Mouse (Mus musculus) activated CD4-positive, CD25-positive, alpha-beta regulatory T cell, adult 4 months (primary cell): Measurements from ENCODE around the gene Nalcn. TPM values are rescaled to one million over a fixed set of nuclear protein-coding genes. Genes with fewer than 3 reads are reported as not detected.
"Not testable (repeated sequence)": the region's sequence is repeated elsewhere in the genome, so short reads cannot be mapped to it uniquely, and the experiment has no call there.

Experiments used
- ATAC-seq: one replicate; pipeline ENCODE4 v1.8.0; 2017
- polyA plus RNA-seq, 2 experiments: library from polyadenylated mRNA; unstranded; fragments of 100-300 nt; shearing (Covaris generic); gene quantifications; one replicate each; pipeline ENCODE4 v1.2.1; 2017

Gene Nalcn
- polyA plus RNA-seq = not detected

DNA sequence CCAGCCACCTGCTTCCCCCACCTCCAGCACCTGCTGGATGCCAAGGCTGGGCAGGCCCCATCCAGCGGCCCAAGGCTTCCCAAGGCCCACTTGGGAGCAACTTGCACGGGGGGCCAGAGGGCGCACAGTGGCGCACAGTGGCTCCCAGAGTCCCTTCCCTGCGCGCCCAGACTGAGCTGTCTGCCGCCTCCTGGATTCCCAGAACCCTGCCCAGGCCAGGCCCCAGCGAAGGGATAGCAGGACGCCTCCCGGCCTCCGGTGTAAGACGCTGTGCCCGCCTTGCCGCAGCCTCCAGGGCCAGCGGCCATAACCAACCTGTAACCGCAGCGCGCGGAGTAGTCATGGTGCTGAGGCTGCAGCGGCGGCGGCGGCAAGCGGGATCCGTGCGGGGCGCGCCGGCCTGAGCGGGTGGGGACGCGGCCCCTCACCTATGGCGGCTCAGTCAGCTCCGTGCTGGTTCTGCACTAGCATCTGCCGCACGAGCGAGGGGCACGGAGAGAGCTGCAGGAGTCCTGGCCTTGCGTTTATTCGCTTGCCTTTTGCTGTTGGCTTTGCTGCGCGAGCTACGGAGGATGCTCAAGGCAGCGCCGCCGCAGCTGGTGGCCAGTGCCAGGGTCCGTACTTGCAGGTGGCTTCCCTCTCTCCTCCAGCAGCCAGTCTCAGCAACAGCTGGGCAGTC lies at the start of gene Nalcn:
Nalcn (minus strand) TSS at position 644 of the 679 bp plus-strand sequence.
- no peak for ATAC-seq

DNA sequence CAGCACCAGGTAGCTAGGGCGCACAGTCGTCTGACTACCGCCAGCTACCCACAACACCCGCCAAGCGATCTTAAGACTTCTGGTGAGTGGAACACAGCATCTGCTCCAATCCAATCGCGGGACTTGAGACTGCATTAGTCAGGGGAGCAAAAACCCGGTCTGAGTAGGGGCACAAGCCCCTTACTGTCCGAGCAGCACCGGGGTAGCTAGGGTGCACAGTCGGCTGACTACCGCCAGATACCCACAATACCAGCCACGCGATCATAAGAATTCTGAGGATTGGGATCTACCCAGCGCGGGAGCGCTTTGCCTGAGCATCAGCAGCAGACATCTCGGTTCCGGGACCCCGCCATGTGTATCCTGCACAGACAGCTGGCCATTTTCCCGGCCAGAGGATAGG lies 44.1 kb upstream of the Nalcn start:
- ATAC-seq = not testable (repeated sequence)

DNA sequence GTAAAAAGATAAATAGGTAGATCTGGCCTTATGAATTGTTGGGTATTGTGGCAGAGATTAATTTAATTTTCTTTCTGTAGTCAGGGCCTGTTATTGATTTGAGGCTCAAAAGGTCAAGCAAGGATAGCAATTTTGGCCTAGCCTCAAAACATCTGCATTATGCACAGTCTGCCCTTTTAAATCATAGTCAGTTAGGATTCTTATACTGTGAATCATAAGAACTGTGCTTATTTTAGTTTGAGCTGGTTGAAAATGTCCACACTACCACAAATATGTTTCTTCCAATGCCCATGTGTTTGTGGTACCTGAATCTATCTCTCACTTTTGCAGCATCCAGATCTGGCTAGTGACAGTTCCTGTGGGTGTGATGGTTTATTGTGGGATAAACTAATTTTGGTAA lies 37.5 kb upstream of the Nalcn start:
- no peak for ATAC-seq

DNA sequence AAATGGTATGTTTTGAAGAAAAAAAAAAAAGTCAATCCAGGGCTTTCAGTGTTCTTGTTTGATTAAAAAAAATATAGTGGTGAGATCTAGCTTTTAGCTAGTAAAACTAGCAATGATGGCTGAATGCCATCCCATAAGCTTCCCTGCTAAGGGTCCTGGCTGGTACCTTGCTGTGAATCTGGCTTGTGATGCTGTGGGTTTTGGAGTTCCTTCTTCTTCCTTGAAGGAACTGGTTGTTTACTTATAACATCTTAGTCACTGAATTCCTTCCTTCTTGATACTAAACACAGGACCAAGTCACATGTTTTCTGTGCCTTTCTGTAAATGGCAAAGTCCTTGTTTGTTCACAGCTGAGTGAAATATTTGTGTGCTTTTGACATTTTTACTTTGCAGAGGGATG lies 36.3 kb upstream of the Nalcn start:
- no peak for ATAC-seq

DNA sequence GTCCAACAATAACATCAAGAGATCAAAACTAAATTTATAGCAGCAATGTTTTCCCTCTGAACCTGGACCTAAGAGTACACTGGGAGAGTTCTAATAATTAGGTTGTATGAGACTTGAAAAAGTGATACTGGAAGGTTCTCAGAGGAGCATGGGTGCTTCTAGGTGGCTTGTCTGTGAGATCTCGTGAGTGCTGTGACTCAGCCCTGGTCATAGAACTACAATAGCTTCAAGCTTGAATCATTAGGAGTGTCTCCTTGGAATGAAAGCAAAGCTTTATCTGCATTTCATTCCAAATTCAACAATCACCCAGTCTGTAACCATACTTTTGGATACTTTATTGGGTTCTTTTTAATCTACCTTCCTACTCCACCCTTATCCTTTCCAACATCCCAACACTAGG lies 35.4 kb upstream of the Nalcn start:
- ATAC-seq = no peak

DNA sequence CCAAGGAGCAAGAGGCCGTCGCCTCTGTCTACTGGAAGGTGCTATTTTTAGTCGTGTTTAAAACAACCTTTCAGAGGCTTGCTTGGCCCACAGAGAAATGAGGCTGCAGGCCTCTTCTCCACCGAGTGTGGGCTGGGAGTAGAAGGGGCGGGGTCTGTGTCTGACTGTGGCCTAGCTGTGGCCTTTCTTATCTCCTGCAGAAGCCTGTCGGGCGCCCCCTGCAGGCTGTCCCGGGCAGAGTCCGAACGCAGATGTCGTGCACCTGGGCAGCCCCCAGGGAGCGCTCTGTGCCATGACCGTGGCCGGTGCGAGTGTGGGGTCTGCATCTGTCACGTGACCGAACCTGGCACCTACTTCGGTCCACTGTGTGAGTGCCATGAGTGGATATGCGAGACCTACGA lies 34.1 kb upstream of the Nalcn start:
- ATAC-seq = no peak

DNA sequence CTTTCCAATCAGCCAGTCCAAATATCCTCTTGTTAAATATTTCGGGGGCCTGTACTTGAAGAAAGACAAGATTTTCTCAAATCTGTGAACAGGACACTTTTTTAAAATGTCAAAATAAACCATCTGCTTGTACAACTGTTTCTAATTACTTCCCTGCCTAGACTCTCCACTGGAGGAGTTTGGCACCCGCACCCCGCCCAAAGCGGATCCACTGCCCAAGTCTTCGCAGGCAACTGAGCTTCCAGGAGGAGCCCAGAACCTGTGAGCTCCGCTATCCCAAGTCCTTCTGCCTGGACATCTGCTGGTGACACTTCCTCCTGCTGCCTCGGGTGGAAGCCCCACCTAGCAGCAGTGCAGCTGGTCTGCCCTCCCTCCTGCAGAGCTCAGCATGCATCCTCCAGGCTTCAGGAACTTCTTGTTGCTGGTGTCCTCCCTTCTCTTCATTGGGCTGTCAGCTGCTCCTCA lies 33.0 kb upstream of the Nalcn start, which contains the start of gene Itgbl1:
Itgbl1 (plus strand) TSS at position 51 of the 465 bp plus-strand sequence.
- ATAC-seq = no peak

DNA sequence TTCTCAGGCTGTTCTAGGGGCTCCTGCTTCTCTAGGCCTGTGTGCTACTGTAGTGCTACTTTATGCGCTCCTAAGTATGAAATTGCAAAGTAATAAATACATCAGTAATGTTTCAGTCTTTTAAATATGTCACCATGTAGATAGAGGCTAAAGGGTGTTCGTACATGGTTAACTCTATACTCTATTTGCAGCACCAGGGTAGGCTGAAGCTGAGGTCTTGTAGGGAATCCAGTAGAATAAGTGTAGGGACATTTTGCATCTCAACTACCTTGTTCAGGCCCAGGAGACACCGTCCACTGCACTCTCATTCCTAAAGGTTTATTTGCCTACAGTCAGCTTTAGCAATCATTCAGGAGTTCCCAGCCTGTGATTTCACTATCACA lies 227 bp upstream of the Nalcn start:
- ATAC-seq = no peak

DNA sequence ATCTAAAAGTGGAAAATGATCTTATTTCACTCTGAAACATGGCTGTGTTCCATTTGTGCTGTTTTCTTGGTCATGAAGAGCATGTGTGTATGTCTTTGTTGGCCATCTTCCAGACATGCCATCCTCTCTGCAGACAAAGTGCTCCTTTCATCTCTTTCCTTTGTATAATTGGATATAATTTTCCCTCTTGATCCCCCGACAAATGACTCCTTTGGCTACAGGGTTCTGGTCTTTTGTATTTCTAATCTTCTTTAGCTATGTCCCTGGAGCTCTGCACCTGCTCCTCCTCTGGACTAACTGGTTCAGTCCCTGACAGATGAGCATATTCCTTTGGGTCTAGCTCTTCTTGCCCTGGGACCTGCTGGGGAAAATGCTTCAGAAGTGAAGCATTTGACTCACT lies 4.0 kb downstream of the Nalcn start:
- no peak for ATAC-seq

DNA sequence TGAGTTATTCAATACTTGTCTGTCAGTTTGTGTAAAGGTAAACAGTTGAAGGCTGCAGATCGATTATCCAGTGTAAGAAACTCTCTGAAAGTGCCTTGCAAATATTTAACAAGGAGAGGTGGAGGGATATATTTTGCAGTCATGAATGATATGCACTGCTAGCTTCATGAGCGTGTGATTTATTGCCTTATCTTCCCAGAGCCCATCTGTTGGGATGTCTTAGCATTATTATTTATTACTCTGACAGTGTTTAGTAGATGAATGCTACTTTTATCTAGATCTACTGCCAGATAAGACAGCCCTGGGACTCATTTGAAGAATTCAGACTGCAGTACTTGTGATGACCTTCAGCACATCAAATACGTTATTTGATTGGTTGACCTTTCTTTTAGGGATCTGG lies 31.7 kb downstream of the Nalcn start:
- no peak for ATAC-seq

DNA sequence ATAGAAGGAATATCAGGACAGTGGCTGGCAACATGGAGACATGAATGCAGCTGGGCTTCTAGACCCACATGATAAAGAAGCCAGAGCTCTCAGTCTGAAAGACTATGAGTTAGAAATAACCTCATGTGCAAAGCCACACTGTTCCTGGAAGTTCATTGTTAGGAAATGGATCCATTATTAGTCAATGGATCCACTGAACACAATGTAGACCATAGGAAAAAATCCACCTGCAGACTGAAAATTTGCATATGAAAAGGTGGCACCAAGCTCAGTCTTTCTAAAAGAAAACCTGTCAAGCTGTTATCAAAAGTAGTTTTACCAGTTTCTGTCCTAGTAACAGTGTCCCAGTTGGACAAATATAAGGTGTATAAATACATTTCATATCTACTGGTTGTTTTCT lies 39.5 kb downstream of the Nalcn start:
- no peak for ATAC-seq

DNA sequence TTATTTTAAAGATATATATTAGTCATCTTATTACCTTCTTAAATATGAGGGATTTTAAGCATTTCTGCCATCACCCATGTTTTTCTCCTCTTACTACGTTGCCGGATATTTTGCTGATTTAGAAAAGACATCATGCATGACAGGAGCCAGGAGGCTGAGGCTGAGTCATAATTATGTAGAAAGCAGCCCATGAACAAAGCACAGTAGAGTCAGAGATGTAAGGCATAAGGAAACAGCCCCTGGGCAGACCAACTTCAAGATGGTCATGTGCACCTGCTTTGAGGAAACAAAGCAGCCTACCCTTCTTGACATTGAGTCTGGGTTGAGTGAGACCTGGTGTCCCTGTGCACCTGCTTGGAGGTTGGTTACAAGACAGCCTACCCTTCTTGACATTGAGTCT lies 44.5 kb downstream of the Nalcn start:
- no peak for ATAC-seq

DNA sequence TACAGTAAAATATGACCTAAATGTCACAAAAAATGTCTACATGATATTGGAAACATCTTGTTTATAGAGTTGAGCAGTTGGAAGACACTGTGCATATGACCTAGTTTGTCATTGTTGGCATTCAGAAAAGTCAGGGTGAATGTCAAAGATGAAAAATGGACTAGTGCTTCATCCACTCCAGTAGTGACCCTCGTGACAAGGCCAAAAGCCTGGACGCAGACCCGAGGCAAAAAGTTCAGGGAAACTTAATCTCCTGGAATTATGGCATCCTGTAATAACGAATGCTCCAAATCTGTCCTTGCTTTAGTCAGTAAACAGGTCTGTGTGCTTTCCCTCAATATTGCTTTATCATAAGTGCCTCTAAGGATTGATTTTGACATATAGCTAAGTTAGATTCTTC lies 51.6 kb downstream of the Nalcn start:
- no peak for ATAC-seq

DNA sequence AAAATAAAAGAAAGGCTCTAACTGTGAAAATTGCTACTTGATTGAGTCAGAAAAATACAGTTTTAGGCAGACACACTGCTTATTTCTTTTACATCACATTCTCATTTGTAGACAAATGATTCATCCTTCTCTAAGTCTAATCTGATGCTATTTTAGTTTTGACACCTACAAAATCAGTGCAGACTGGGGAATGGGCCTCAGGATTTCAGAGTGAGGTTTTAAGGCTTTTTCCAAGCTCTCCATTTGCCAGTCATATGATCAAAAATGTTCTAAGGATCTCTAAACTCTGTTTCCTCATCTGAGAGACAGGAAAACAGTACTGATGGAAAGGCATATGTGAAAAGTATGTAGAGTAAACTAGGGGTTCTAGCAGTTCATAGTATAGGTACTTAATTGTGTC lies 52.0 kb downstream of the Nalcn start:
- ATAC-seq = no peak

DNA sequence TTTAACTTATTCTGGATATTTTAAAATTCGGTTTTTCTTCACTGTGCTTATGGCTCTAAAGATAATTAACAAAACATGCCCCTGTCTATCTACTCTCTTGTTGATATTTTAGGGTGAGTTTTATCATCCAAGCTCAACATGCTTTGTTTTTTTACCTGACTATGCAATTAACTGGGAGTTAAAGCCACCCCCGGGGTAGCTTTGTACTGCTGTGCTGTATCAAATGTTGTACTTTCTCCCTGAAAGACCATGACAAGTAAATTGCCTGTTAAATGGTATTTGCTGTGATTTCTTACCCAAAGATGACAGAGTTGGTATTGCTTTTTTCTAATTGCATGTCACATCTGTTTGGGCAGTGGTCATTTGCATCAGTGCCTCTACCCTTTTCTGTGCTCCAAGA lies 60.3 kb downstream of the Nalcn start:
- ATAC-seq = no peak

DNA sequence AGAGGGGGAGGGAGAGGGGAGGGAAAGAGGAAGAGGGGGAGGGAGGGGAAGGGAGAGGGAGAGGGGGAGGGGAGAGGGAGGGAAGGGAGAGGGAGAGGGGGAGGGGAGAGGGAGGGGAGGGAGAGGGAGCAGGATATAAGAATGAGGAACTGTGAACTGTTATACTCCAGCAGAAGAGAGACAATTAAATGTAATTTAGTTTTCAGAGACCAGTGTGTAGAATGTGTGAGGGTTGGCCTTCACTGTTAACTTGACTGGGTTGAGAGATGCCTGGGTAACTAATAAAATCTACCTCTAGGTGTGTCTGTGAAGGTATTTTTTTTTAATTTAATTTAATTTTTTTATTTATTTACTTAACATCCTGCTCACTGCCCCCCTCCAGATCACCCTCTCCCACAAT lies 71.4 kb downstream of the Nalcn start:
- ATAC-seq = no peak

DNA sequence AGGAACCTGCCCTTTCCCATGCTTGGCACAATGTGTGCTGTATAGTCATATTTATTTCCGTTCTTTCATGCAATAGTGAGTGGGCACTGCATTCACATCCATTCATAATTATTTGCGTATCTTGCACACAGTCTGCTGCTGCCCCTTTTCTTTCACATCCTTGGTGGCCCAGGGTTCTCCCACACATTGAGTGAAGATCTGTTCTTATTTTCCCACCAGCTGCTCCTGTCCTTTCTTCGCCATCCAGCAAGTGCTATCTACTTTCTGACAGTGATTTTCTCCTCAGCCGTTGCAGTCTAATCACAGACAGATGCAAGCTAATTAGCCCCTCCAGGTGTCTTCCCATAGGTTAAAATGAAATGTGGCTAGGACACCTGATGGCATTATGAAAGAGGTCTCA lies 72.0 kb downstream of the Nalcn start:
- no peak for ATAC-seq

DNA sequence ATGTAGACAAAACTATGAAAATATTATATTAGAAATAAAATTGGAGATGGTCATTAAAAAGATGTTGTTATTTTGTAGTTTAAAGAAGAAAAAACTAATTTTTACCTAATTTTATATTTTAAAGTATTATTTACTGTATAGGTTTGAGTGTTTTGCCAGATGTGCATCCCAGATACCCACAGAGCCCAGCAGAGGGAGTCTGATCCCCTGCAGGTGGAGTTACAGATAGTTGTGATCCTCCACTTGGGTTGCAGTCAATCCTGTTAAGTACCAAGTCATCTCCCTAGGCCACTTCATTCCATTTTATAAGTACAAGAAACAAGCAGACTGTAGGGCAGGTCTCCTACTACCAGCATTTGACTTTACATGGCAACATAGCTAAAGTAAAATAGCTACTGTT lies 84.6 kb downstream of the Nalcn start:
- no peak for ATAC-seq

DNA sequence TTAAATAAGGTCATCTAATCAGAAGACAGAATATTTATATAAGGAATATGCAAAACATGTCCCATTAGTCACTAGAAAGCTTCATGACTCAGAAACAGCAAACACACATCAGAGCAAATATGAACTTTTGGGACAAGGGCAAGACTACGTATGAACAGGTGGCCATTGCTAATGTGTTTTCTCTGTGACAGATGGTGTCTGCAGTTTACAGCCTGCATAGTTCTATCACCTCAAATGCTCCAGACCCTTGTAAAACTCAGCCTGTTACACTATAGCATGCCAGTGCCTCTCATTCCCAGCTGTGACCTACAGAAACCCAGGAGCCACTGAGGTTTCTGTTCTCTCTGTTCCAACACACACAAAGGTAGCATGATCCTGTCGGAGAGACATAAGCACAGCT lies 91.3 kb downstream of the Nalcn start:
- ATAC-seq = no peak

DNA sequence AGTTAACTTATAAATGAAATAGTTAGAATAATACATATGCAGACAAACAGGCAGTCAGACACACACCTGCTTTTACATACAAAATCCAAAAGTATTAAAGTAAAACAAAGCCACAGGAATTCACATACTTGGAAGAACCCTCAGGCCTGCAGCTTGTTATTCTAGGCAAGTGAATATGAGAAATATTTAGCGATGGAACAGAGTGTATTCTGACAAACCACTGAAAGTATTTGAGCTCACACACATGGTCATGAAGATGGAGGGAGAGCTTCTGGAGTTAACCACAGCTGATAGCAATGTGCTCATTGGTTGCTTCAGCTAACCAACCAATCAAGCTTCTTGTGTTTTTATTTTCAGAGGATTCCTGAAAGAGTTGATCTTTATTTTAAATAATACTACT lies 93.9 kb downstream of the Nalcn start:
- ATAC-seq = no peak

DNA sequence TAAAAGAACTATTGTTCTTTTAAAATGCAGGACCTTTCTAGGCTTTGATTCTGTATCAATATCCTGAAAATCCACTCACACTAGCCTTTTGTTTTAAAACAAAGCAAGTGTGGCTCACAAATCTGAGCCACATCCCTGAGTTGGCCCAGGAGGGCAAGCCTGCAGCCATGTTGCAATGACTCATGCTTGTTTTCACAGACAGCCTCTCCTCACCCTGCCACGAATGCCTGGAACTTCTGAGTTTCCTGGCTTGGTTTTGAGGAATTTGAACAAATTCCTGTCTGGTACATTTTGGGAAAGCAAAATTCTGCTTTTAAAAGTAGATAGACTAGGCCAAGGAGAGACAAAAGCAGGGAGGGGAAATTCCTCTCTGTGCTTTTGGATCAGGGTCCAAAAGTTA lies 95.7 kb downstream of the Nalcn start:
- ATAC-seq = no peak

DNA sequence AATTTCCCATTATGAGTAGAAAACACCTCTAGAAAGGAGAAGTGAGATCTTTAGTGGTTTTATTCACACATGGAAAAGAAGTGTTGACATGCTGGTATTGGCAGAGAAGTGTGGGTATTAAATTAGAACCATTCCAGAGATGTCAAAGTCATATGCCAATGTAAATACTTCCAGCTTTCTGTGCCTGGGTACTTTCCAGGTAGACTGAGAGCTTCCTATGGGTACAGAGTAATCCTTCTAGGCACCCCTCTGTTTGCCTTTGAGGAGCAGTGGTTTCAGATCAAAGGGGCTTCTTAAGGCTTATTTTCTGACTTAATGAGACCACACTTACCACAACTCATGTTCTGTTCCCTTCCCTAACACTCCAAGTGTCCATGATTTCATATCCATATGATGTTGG lies 97.8 kb downstream of the Nalcn start:
- ATAC-seq = no peak

DNA sequence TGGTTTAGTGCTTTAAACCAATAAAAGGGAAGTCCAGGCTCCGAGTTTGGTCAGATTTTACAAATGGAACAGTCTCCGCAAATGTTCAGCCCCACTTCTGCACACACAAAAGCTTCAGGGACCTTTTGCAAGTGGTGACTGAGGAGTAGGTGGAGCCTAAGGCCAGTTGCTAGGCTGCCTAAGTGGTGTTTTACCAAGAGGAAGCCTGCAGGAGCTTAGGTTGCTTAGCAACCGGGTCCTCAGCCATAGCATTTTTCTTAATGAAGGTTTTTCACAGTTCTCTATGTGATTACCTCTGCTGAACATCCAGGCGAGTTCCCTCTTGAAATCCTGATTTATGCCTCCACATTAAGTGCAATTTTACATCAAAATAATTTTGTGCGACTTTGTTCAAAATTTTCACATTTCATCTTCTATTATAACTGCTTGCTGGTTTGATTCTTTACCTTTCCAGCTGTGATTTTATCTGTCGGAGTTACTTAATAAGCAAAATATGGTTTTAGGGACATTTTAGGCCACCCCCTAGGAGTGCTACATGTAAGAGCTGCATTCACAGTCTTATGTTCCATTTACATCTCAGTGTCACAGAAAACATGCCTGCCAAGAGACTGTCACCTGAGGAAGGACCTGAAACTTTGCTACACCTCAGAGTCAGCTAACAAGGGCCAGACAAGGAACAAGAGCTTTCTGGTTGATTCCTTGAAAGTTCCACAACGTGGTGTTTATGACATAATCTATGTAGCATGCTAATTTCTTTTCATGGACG lies 113.4 kb downstream of the Nalcn start:
- no peak for ATAC-seq

DNA sequence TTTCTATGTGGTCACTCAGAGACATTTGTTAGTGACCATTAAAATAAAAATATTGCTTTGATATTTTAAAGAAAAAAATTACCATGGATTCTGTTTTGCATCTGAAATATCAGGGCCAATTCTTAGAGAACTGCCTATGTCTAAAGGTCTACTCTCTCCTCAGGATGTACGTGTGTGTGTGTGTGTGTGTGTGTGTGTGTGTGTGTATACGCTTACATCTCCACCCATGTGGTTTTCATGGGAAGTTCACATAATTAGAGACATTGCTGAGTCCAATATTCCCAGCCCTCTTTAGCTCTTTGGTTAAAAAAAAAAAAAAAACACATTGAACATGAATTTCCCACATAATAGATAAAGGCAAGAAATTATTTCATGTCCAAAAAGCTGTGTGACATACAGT lies 114.0 kb downstream of the Nalcn start:
- no peak for ATAC-seq

DNA sequence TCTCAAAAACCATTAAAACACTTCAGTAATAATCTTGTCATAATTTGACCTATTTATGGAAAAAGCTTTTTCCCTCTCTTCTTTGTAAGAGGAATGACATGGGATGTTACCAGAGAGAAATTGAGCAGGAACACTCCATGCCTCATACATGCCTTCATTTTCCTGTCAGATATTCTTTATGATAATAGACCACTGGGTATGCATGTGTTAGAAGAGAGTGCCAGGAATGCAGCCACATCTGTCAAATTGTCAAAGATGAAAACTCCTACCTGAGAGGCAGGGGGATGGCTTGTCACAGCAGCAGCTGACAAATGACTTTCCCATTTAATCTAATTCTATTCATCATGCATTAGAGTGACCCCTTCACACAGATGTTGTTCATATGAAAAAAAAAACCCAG lies 131.4 kb downstream of the Nalcn start:
- no peak for ATAC-seq
